Mouse (Mus musculus): ENCODE data around the gene Parn. TPM values are rescaled to one million over a fixed set of nuclear protein-coding genes. Genes with fewer than 3 reads are reported as not detected.

Parn gene
- polyA plus RNA-seq (2012): 34.8 and 37.5 TPM in 2 replicates

GRCm38 (mm10) chr16:13667878-13668343 lies at the start of gene Parn:
Gene Parn, minus strand, starts transcription at chr16:13668170.

GRCm38 (mm10) chr16:13671685-13672385 lies 3.9 kb upstream of the Parn start, which contains the start of the genes Bfar and 3110001I22Rik:
Gene Bfar, plus strand, starts transcription at chr16:13671858.
Gene 3110001I22Rik, plus strand, starts transcription at chr16:13671929.

Other genes starting within 250 kb of the Parn start
- gene Bfar, start 3.7 kb upstream of the Parn start, polyA plus RNA-seq (2012): 3.1 and 4.2 TPM in 2 replicates
- 1.5 and 1.7 TPM in 2 replicates for gene 3110001I22Rik, start 3.8 kb upstream of the Parn start, polyA plus RNA-seq (2012)
- not detected in 2 replicates for gene Pla2g10, start 62.8 kb upstream of the Parn start, polyA plus RNA-seq (2012)
- 11.3 and 12.5 TPM in 2 replicates for gene Rrn3, start 112.5 kb upstream of the Parn start, polyA plus RNA-seq (2012)
- gene Ntan1, start 150.7 kb upstream of the Parn start, polyA plus RNA-seq (2012): 18.8 and 22.9 TPM in 2 replicates
- 50.1 and 57.6 TPM in 2 replicates for gene Pdxdc1, start 235.0 kb upstream of the Parn start, polyA plus RNA-seq (2012)
- gene Mpv17l, start 235.0 kb upstream of the Parn start, polyA plus RNA-seq (2012): 0.02 and 0.07 TPM in 2 replicates